Mouse (Mus musculus): ENCODE measurements around the gene Lmbrd1.

DNA sequence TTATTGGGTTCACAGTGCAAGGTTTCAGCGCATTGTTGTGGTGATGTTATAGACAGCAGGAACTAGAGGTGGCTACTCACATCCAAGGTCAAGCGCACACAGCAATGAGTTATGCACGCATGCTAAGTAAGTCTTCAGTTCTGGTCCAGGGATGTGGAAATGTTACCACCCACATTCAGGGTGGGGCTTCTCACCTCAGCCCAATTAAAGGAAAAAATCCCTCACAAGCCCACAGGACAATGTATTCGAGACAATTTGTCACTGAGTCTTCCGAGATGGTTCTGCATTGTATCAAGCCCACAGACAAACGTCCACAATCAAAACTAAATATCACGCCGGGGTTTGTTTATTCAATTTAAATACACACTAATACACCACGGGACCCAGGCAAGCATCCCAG, 724 bp upstream of the Lmbrd1 start:
- TF ChIP-seq CTCF (IDR thresholded peaks at IDR 0.05; ENCODE audit: extremely low read depth, insufficient read depth, low read length): no peak
- TF ChIP-seq POLR2A (IDR thresholded peaks at IDR 0.05; ENCODE audit: extremely low read depth, insufficient read depth, low read length): no peak

All from cortical plate, adult 2 months (tissue).